Comparison of ENCODE assay signal across 8 mouse cellular contexts in genomic region chr2:105397446-105398211, GRCm38 (mm10). TPM values are rescaled to one million over a fixed set of nuclear protein-coding genes. Genes with fewer than 3 reads are reported as not detected.
DNase-seq lines count a peak whose midpoint lies in the region; ATAC-seq lines count a peak whose summit lies in the region.

No protein-coding gene starts in this region.

- H3K4me3 ChIP-seq in lung, embryonic 16.5 days (ENCODE audit: low read length), result peak overlapping the region; percentile 74
- H3K4me3 ChIP-seq in embryonic facial prominence, embryonic 15.5 days (replicated peaks), result peak overlapping the region; percentile 75
- H3K4me3 ChIP-seq in limb, embryonic 12.5 days (replicated peaks), result peak overlapping the region; percentile 81
- H3K4me3 ChIP-seq in stomach, embryonic 14.5 days (ENCODE audit: low read depth, low read length), result peak overlapping the region; percentile 84

- H3K27me3 ChIP-seq in lung, embryonic 16.5 days (ENCODE audit: control insufficient read depth, insufficient read depth, low read depth, low read length), result no peaks in the 10 kb centered on the region
- H3K27me3 ChIP-seq in embryonic facial prominence, embryonic 15.5 days, result no peaks in the 10 kb centered on the region
- H3K27me3 ChIP-seq in limb, embryonic 12.5 days, result no peaks in the 10 kb centered on the region
- no peaks in the 10 kb centered on the region for H3K27me3 ChIP-seq in stomach, embryonic 14.5 days (ENCODE audit: control insufficient read depth, insufficient read depth, low read length)

- DNase-seq in lung, postnatal 36 days, result no peak
- no peak for DNase-seq in right cerebral cortex, postnatal 10 days (ENCODE audit: low spot score in 2 of 2)
- no peak for DNase-seq in thymus, postnatal 0 days (ENCODE audit: low spot score)

- no peak for ATAC-seq in lung, embryonic 16.5 days (ENCODE audit: low read depth)
- no peak for ATAC-seq in embryonic facial prominence, embryonic 15.5 days (ENCODE audit: insufficient number of reproducible peaks, low FRiP score, low TSS enrichment, low read depth)
- ATAC-seq in limb, embryonic 12.5 days (ENCODE audit: insufficient number of reproducible peaks, insufficient read depth, low FRiP score, low TSS enrichment, low read depth), result no peak
- no peak for ATAC-seq in stomach, embryonic 14.5 days (ENCODE audit: insufficient number of reproducible peaks, insufficient read depth, low FRiP score, low read depth)
- ATAC-seq in monocyte, adult 5-6 weeks (replicated peaks; ENCODE audit: insufficient number of reproducible peaks, low FRiP score, low TSS enrichment, poor library complexity, severe bottlenecking), result no peak

- peak overlapping the region; percentile 69 for H3K4me2 ChIP-seq in lung, embryonic 16.5 days (ENCODE audit: low read depth, low read length)
- H3K4me2 ChIP-seq in embryonic facial prominence, embryonic 15.5 days (replicated peaks), result peak overlapping the region; percentile 58
- H3K4me2 ChIP-seq in limb, embryonic 12.5 days, result peak overlapping the region; percentile 68
- peak overlapping the region; percentile 70 for H3K4me2 ChIP-seq in stomach, embryonic 14.5 days (replicated peaks; ENCODE audit: low read depth, low read length)

- peaks cover 3% of the 10 kb centered on the region; the same call in 1 of the 2 replicates for H3K36me3 ChIP-seq in lung, embryonic 16.5 days (ENCODE audit: control insufficient read depth, insufficient read depth, low read length)
- H3K36me3 ChIP-seq in embryonic facial prominence, embryonic 15.5 days, result peaks cover 25% of the 10 kb centered on the region
- peaks cover 35% of the 10 kb centered on the region for H3K36me3 ChIP-seq in limb, embryonic 12.5 days
- H3K36me3 ChIP-seq in stomach, embryonic 14.5 days (ENCODE audit: control insufficient read depth, insufficient read depth, low read length), result peaks cover 18% of the 10 kb centered on the region

- H3K9me3 ChIP-seq in lung, embryonic 16.5 days (ENCODE audit: control insufficient read depth, low read length), result no peaks in the 10 kb centered on the region
- H3K9me3 ChIP-seq in embryonic facial prominence, embryonic 15.5 days (replicated peaks), result no peaks in the 10 kb centered on the region
- no peaks in the 10 kb centered on the region for H3K9me3 ChIP-seq in limb, embryonic 12.5 days
- no peaks in the 10 kb centered on the region for H3K9me3 ChIP-seq in stomach, embryonic 14.5 days (ENCODE audit: control insufficient read depth, low read depth, low read length)

- H3K9ac ChIP-seq in lung, embryonic 16.5 days (ENCODE audit: low read length), result peak overlapping the region; percentile 88
- H3K9ac ChIP-seq in embryonic facial prominence, embryonic 15.5 days, result peak overlapping the region; percentile 88; the same call in 1 of the 2 replicates
- H3K9ac ChIP-seq in limb, embryonic 12.5 days (replicated peaks), result peak overlapping the region; percentile 96
- H3K9ac ChIP-seq in stomach, embryonic 14.5 days (replicated peaks; ENCODE audit: low read depth, low read length), result peak overlapping the region; percentile 96

- peaks cover 18% of the 10 kb centered on the region for H3K4me1 ChIP-seq in lung, embryonic 16.5 days (replicated peaks; ENCODE audit: control insufficient read depth, insufficient read depth, low read length)
- H3K4me1 ChIP-seq in embryonic facial prominence, embryonic 15.5 days, result peaks cover 32% of the 10 kb centered on the region
- peaks cover 21% of the 10 kb centered on the region for H3K4me1 ChIP-seq in limb, embryonic 12.5 days (replicated peaks)
- peaks cover 22% of the 10 kb centered on the region for H3K4me1 ChIP-seq in stomach, embryonic 14.5 days (ENCODE audit: control insufficient read depth, insufficient read depth, low read length)

- H3K27ac ChIP-seq in lung, embryonic 16.5 days (ENCODE audit: low read length), result no peak overlapping the region
- 0 out of 2 replicates have a peak overlapping the region, but pooled peaks have one; percentile 97 for H3K27ac ChIP-seq in embryonic facial prominence, embryonic 15.5 days (replicated peaks)
- no peak overlapping the region for H3K27ac ChIP-seq in limb, embryonic 12.5 days
- peak overlapping the region; percentile 97; the same call in 1 of the 2 replicates for H3K27ac ChIP-seq in stomach, embryonic 14.5 days (ENCODE audit: low read length)

- 31% methylated on average over 5 of the region's 5 CpGs for WGBS in lung, embryonic 16.5 days
- 18% methylated on average over 5 of the region's 5 CpGs for WGBS in embryonic facial prominence, embryonic 15.5 days
- WGBS in limb, embryonic 12.5 days, result 47% methylated on average over 5 of the region's 5 CpGs
- 30% methylated on average over 5 of the region's 5 CpGs for WGBS in stomach, embryonic 14.5 days

RNA-seq across cellular contexts. Expression of gene Rcn1, which starts 1.5 kb away (rescaled TPM):
- 124 and 134 TPM in 2 replicates for polyA plus RNA-seq in lung, embryonic 16.5 days (2015; fragmentation: Nextera tagmentation; extraction: Ambion mirVana)
- 257 and 259 TPM in 2 replicates for polyA plus RNA-seq in embryonic facial prominence, embryonic 15.5 days (2015; fragmentation: Nextera tagmentation; extraction: Ambion mirVana)
- polyA plus RNA-seq in limb, embryonic 12.5 days (2016; fragmentation: Nextera tagmentation; extraction: Ambion mirVana), result 171 and 176 TPM in 2 replicates
- 76.2 and 95.2 TPM in 2 replicates for polyA plus RNA-seq in stomach, embryonic 14.5 days (2014; fragmentation: Nextera tagmentation; extraction: Ambion mirVana)
- 18.5 to 41.4 TPM (median 19.1 TPM) in 3 replicates for total RNA-seq in monocyte, adult 5-6 weeks (2017)
- polyA plus RNA-seq in thymus, postnatal 0 days (2015; fragmentation: Nextera tagmentation; extraction: Ambion mirVana), result 42.6 and 46.8 TPM in 2 replicates

Comparison
In these comparisons a context has a peak if more than half of its experiments do, and no peak if none do; other contexts are left out.
1. H3K27ac ChIP-seq: peak in embryonic facial prominence, embryonic 15.5 days (single experiment) and stomach, embryonic 14.5 days (single experiment); none in lung, embryonic 16.5 days (single experiment) and limb, embryonic 12.5 days (single experiment).
2. Peak in every context shown above with its lines, with median percentiles within 50 percentile points of each other: H3K4me2 ChIP-seq, H3K4me3 ChIP-seq and H3K9ac ChIP-seq.